Mouse (Mus musculus) C2C12 (cell line): ENCODE measurements around the gene Zfhx3.

Experiments used
- CEBPB ChIP-seq: IDR thresholded peaks from one replicate; pipeline ENCODE4 v1.6.1; 2011; ENCODE audit warnings: low read depth, mild to moderate bottlenecking, control low read depth, moderate library complexity
- CTCF ChIP-seq: IDR thresholded peaks from one replicate; pipeline ENCODE4 v1.5.1; 2011; ENCODE audit not compliant: control insufficient read depth, insufficient read depth, insufficient read length
- FOSL1 ChIP-seq: IDR thresholded peaks from one replicate; pipeline ENCODE4 v1.8.0; 2011; ENCODE audit warnings: mild to moderate bottlenecking, low read length; ENCODE audit not compliant: poor library complexity, insufficient read depth, severe bottlenecking
- MAX ChIP-seq: IDR thresholded peaks from one replicate; pipeline ENCODE4 v1.6.1; 2011; ENCODE audit warnings: mild to moderate bottlenecking, control low read depth
- MYOD1 ChIP-seq: IDR thresholded peaks from one replicate; pipeline ENCODE4 v1.6.1; 2011; ENCODE audit warnings: low read depth; ENCODE audit not compliant: control insufficient read depth, insufficient read length
- USF1 ChIP-seq: IDR thresholded peaks from one replicate; pipeline ENCODE4 v1.6.1; 2011; ENCODE audit warnings: low read depth, mild to moderate bottlenecking, control low read depth, moderate library complexity

- TF ChIP-seq CTCF (no peak), MYOD1 (no peak), MAX (no peak), FOSL1 (no peak), USF1 (no peak), CEBPB (no peak)
Measured at GRCm38 (mm10) chr8:108609114-108609513, 666.7 kb downstream of the Zfhx3 start.
